Mouse (Mus musculus) hindbrain, embryonic 14.5 days (tissue): ENCODE measurements at regions not wholly inside any gene's neighbourhood (a gene's known extent, or its start where the extent isn't known, plus 50 kb on each side); places are given as distances from the start of the nearest gene placed in this dataset.

Source experiments
- ATAC-seq: fragments of 200-750 bp; cut with Nextera tagmentation; 2 replicates; pipeline ENCODE4 v1.8.0; 2017; ENCODE audit warnings: moderate number of reproducible peaks, mild to moderate bottlenecking, moderate TSS enrichment, moderate library complexity; ENCODE audit not compliant: low FRiP score
- DNase-seq: peaks from one replicate; pipeline ENCODE4 v3.0.0-alpha.2; 2015; ENCODE audit warnings: low spot score
- H3K27ac ChIP-seq: fragments of 300-500 bp; sonication (generic); 2 replicates; pipeline ENCODE4 v1.5.1; 2014; ENCODE audit warnings: mild to moderate bottlenecking, moderate library complexity
- H3K27me3 ChIP-seq: fragments of 300-500 bp; sonication (generic); 2 replicates; pipeline ENCODE4 v1.6.1; 2014; ENCODE audit warnings: mild to moderate bottlenecking, low read length, mixed read lengths; ENCODE audit not compliant: control insufficient read depth, insufficient read depth
- H3K36me3 ChIP-seq: fragments of 300-500 bp; sonication (generic); replicated peaks from 2 replicates; pipeline ENCODE4 v1.6.1; 2014; ENCODE audit not compliant: control insufficient read depth, insufficient read depth
- H3K4me1 ChIP-seq: fragments of 300-500 bp; sonication (generic); replicated peaks from 2 replicates; pipeline ENCODE4 v1.6.1; 2014; ENCODE audit warnings: antibody characterized with exemption, low read length, mixed read lengths; ENCODE audit not compliant: control insufficient read depth, insufficient read depth
- H3K4me2 ChIP-seq: fragments of 300-500 bp; sonication (generic); replicated peaks from 2 replicates; pipeline ENCODE4 v1.6.1; 2014; ENCODE audit warnings: mild to moderate bottlenecking, moderate library complexity
- H3K4me3 ChIP-seq: fragments of 300-500 bp; sonication (generic); replicated peaks from 2 replicates; pipeline ENCODE4 v1.5.1; 2014; ENCODE audit warnings: mild to moderate bottlenecking, low read length
- H3K9ac ChIP-seq: fragments of 300-500 bp; sonication (generic); 2 replicates; pipeline ENCODE4 v1.6.1; 2014
- H3K9me3 ChIP-seq: fragments of 300-500 bp; sonication (generic); 2 replicates; pipeline ENCODE4 v1.6.1; 2016; ENCODE audit warnings: low read length; ENCODE audit not compliant: control insufficient read depth
- WGBS: fragments of 180-500 bp; shearing (Covaris S2); extraction: QIAGEN DNeasy Blood & Tissue Kit; methylation state at CpG from one replicate; pipeline ENCODE4 v1.1.7; 2014; 5-methylcytosine and 5-hydroxymethylcytosine counted together

- Histone ChIP-seq H3K27me3 (no peaks in the 10 kb centered on the region), H3K36me3 (no peaks in the 10 kb centered on the region), H3K4me3 (no peak overlapping the region), H3K4me2 (no peak overlapping the region), H3K9me3 (no peaks in the 10 kb centered on the region), H3K27ac (no peak overlapping the region), H3K4me1 (no peaks in the 10 kb centered on the region), H3K9ac (no peak overlapping the region)
- DNase-seq (no peak), ATAC-seq (no peak)
- WGBS: 89% methylated on average over 8 of the region's 8 CpGs
These were observed 153.7 kb downstream of the Cog6 start for GRCm38 (mm10) chr3:52863146-52863849.

- Histone ChIP-seq H3K9ac (no peak overlapping the region), H3K27me3 (no peaks in the 10 kb centered on the region), H3K4me3 (no peak overlapping the region), H3K4me1 (no peaks in the 10 kb centered on the region), H3K9me3 (no peaks in the 10 kb centered on the region), H3K36me3 (no peaks in the 10 kb centered on the region), H3K4me2 (no peak overlapping the region), H3K27ac (no peak overlapping the region)
- ATAC-seq: no peak
- 77% methylated on average over 4 of the region's 4 CpGs for WGBS
- no peak for DNase-seq
These were observed 155.0 kb downstream of the Cog6 start for GRCm38 (mm10) chr3:52862026-52862425.

GRCm38 (mm10) chr3:52861538-52861937 is 155.5 kb downstream of the Cog6 start:
- WGBS: 84% methylated on average over 13 of the region's 13 CpGs
- Histone ChIP-seq H3K4me1 (no peaks in the 10 kb centered on the region), H3K9ac (no peak overlapping the region), H3K27me3 (no peaks in the 10 kb centered on the region), H3K27ac (no peak overlapping the region), H3K4me3 (no peak overlapping the region), H3K36me3 (no peaks in the 10 kb centered on the region), H3K4me2 (no peak overlapping the region), H3K9me3 (no peaks in the 10 kb centered on the region)
- no peak for DNase-seq
- ATAC-seq: no peak

- Histone ChIP-seq H3K9ac (no peak overlapping the region), H3K4me1 (no peaks in the 10 kb centered on the region), H3K36me3 (no peaks in the 10 kb centered on the region), H3K4me3 (no peak overlapping the region), H3K27ac (no peak overlapping the region), H3K9me3 (no peaks in the 10 kb centered on the region), H3K27me3 (no peaks in the 10 kb centered on the region), H3K4me2 (no peak overlapping the region)
- DNase-seq (no peak), ATAC-seq (no peak)
- 85% methylated on average over 2 of the region's 2 CpGs for WGBS
These were observed 157.2 kb downstream of the Cog6 start for GRCm38 (mm10) chr3:52859848-52860247.

GRCm38 (mm10) chr3:52859266-52859825 is 157.7 kb downstream of the Cog6 start:
- WGBS: 94% methylated on average over 8 of the region's 8 CpGs
- no peak overlapping the region for H3K4me2 ChIP-seq
- no peaks in the 10 kb centered on the region for H3K4me1 ChIP-seq
- no peaks in the 10 kb centered on the region for H3K9me3 ChIP-seq
- no peak overlapping the region for H3K9ac ChIP-seq
- ATAC-seq (no peak), DNase-seq (no peak)
- H3K36me3 ChIP-seq: no peaks in the 10 kb centered on the region
- H3K4me3 ChIP-seq: no peak overlapping the region
- no peak overlapping the region for H3K27ac ChIP-seq
- no peaks in the 10 kb centered on the region for H3K27me3 ChIP-seq

GRCm38 (mm10) chr3:52858259-52858658 is 158.8 kb downstream of the Cog6 start:
- no peak for ATAC-seq
- H3K27ac ChIP-seq: no peak overlapping the region
- no peaks in the 10 kb centered on the region for H3K36me3 ChIP-seq
- H3K4me2 ChIP-seq: no peak overlapping the region
- no peaks in the 10 kb centered on the region for H3K9me3 ChIP-seq
- H3K9ac ChIP-seq: no peak overlapping the region
- H3K4me3 ChIP-seq: no peak overlapping the region
- no peak for DNase-seq
- no peaks in the 10 kb centered on the region for H3K4me1 ChIP-seq
- WGBS: 94% methylated on average over 9 of the region's 9 CpGs
- no peaks in the 10 kb centered on the region for H3K27me3 ChIP-seq

GRCm38 (mm10) chr3:52857076-52857475 is 160.0 kb downstream of the Cog6 start:
- 31% methylated on average over 3 of the region's 3 CpGs for WGBS
- no peak for ATAC-seq
- Histone ChIP-seq H3K4me1 (no peaks in the 10 kb centered on the region), H3K4me2 (no peak overlapping the region), H3K36me3 (no peaks in the 10 kb centered on the region), H3K4me3 (no peak overlapping the region), H3K9me3 (no peaks in the 10 kb centered on the region), H3K9ac (no peak overlapping the region), H3K27ac (no peak overlapping the region), H3K27me3 (no peaks in the 10 kb centered on the region)
- no peak for DNase-seq

- H3K36me3 ChIP-seq: no peaks in the 10 kb centered on the region
- H3K27me3 ChIP-seq: no peaks in the 10 kb centered on the region
- H3K9me3 ChIP-seq: no peaks in the 10 kb centered on the region
- H3K4me3 ChIP-seq: no peak overlapping the region
- WGBS: 91% methylated on average over 7 of the region's 7 CpGs
- DNase-seq (no peak), ATAC-seq (no peak)
- H3K4me1 ChIP-seq: no peaks in the 10 kb centered on the region
- no peak overlapping the region for H3K9ac ChIP-seq
- no peak overlapping the region for H3K4me2 ChIP-seq
- no peak overlapping the region for H3K27ac ChIP-seq
These were observed 162.5 kb downstream of the Cog6 start for GRCm38 (mm10) chr3:52854560-52854959.

GRCm38 (mm10) chr3:52853126-52853525 is 163.9 kb downstream of the Cog6 start:
- DNase-seq (no peak), ATAC-seq (no peak)
- H3K27me3 ChIP-seq: no peaks in the 10 kb centered on the region
- 78% methylated on average over 3 of the region's 3 CpGs for WGBS
- no peaks in the 10 kb centered on the region for H3K9me3 ChIP-seq
- no peak overlapping the region for H3K4me3 ChIP-seq
- no peak overlapping the region for H3K27ac ChIP-seq
- H3K9ac ChIP-seq: no peak overlapping the region
- H3K36me3 ChIP-seq: no peaks in the 10 kb centered on the region
- H3K4me2 ChIP-seq: no peak overlapping the region
- H3K4me1 ChIP-seq: no peaks in the 10 kb centered on the region

GRCm38 (mm10) chr3:52845166-52845565 is 171.9 kb downstream of the Cog6 start:
- Histone ChIP-seq H3K9ac (no peak overlapping the region), H3K27ac (no peak overlapping the region), H3K4me1 (no peaks in the 10 kb centered on the region), H3K36me3 (no peaks in the 10 kb centered on the region), H3K4me2 (no peak overlapping the region), H3K9me3 (no peaks in the 10 kb centered on the region), H3K4me3 (no peak overlapping the region), H3K27me3 (no peaks in the 10 kb centered on the region)
- DNase-seq (no peak), ATAC-seq (no peak)
